ENCODE assay signal across 19 mouse cellular contexts in the genomic region with DNA sequence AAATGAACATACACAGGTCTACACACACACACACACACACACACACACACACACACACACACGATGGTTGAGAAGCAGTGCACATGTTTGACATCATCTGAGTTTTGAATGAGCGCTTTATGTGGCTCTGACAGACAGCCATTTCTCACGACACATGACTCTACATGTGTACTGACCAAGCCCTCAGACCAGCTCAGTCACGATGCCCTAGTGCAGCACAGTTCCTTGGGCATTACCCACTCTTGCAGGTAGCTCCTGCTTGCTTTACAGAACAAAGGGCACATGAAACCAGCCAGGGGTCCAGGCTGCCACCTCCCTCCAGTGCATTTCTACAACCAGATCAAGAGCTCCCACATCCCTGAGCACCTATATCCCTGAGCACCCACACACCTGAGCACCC. TPM values are rescaled to one million over a fixed set of nuclear protein-coding genes. Genes with fewer than 3 reads are reported as not detected.
A peak's percentile ranks its signal among the peaks of the same experiment; 100 is the strongest.
DNase-seq lines count a peak whose midpoint lies in the region; ATAC-seq lines count a peak whose summit lies in the region.
"Had no signal": no experiment of that assay in that cellular context is flagged by ENCODE, and none has a peak within 500 bp of the region (broad histone marks: within the 10 kb centered on the region; RNA-seq: fewer than 3 reads in every experiment).

No protein-coding gene starts in this region.

- H3K9ac ChIP-seq in embryonic facial prominence, embryonic 12.5 days: no peak overlapping the region
- H3K9ac ChIP-seq in heart, embryonic 15.5 days: peak overlapping the region; percentile 22; the same call in 1 of the 2 replicates
- H3K9ac ChIP-seq in lung, embryonic 15.5 days: no peak overlapping the region
- H3K9ac ChIP-seq in forebrain, embryonic 14.5 days (ENCODE audit: low read length): no peak overlapping the region
- H3K9ac ChIP-seq: forebrain, embryonic 15.5 days; hindbrain, embryonic 15.5 days; liver, embryonic 13.5 days; neural tube, embryonic 12.5 days had no signal

- no peaks in the 10 kb centered on the region for H3K36me3 ChIP-seq in embryonic facial prominence, embryonic 12.5 days
- H3K36me3 ChIP-seq in embryonic facial prominence, embryonic 10.5 days (replicated peaks): 0 out of 2 replicates have a peak, but pooled peaks cover 2% of the 10 kb centered on the region
- H3K36me3 ChIP-seq in heart, embryonic 15.5 days: no peaks in the 10 kb centered on the region
- H3K36me3 ChIP-seq in lung, embryonic 15.5 days: no peaks in the 10 kb centered on the region
- 0 out of 2 replicates have a peak, but pooled peaks cover 3% of the 10 kb centered on the region for H3K36me3 ChIP-seq in forebrain, embryonic 14.5 days (ENCODE audit: control insufficient read depth, insufficient read depth, low read length)
- H3K36me3 ChIP-seq: forebrain, embryonic 15.5 days; hindbrain, embryonic 15.5 days; liver, embryonic 13.5 days; neural tube, embryonic 12.5 days had no signal

- no peak for DNase-seq in embryonic facial prominence, embryonic 10.5 days (ENCODE audit: low spot score)
- no peak for DNase-seq in heart, adult 18-20 months
- no peak for DNase-seq in lung, postnatal 36 days
- no peak for DNase-seq in cerebellum, postnatal 10 days
- DNase-seq in forebrain, embryonic 14.5 days (ENCODE audit: low spot score): no peak
- DNase-seq: cerebellum, postnatal 14 days; liver, embryonic 13.5 days; thymus, postnatal 14 days had no signal

- H3K4me1 ChIP-seq in embryonic facial prominence, embryonic 12.5 days: no peaks in the 10 kb centered on the region
- H3K4me1 ChIP-seq in embryonic facial prominence, embryonic 10.5 days: peaks cover 44% of the 10 kb centered on the region
- H3K4me1 ChIP-seq in heart, embryonic 15.5 days (replicated peaks): peaks cover 44% of the 10 kb centered on the region
- H3K4me1 ChIP-seq in lung, embryonic 15.5 days: peaks cover 25% of the 10 kb centered on the region
- no peaks in the 10 kb centered on the region for H3K4me1 ChIP-seq in forebrain, embryonic 14.5 days (ENCODE audit: control insufficient read depth, insufficient read depth, low read length)

- H3K9me3 ChIP-seq in embryonic facial prominence, embryonic 12.5 days: no peaks in the 10 kb centered on the region
- H3K9me3 ChIP-seq in embryonic facial prominence, embryonic 10.5 days: no peaks in the 10 kb centered on the region
- no peaks in the 10 kb centered on the region for H3K9me3 ChIP-seq in heart, embryonic 15.5 days (replicated peaks)
- H3K9me3 ChIP-seq in lung, embryonic 15.5 days: no peaks in the 10 kb centered on the region
- no peaks in the 10 kb centered on the region for H3K9me3 ChIP-seq in forebrain, embryonic 14.5 days (replicated peaks; ENCODE audit: control insufficient read depth, low read length)
- H3K9me3 ChIP-seq: forebrain, embryonic 15.5 days; hindbrain, embryonic 15.5 days; liver, embryonic 13.5 days; neural tube, embryonic 12.5 days had no signal

- peak; percentile 50; the same call in 1 of the 2 replicates for ATAC-seq in embryonic facial prominence, embryonic 12.5 days (ENCODE audit: insufficient number of reproducible peaks, insufficient read depth, low FRiP score, low TSS enrichment)
- ATAC-seq in heart, embryonic 15.5 days (replicated peaks; ENCODE audit: insufficient number of reproducible peaks, insufficient read depth, low FRiP score, low read depth): no peak
- no peak for ATAC-seq in lung, embryonic 15.5 days (ENCODE audit: borderline replicate concordance, extremely low read depth, low FRiP score, low TSS enrichment)
- no peak for ATAC-seq in forebrain, embryonic 14.5 days
- ATAC-seq: forebrain, embryonic 15.5 days had no signal

- 0 out of 2 replicates have a peak overlapping the region, but pooled peaks have one; percentile 1 for H3K27ac ChIP-seq in embryonic facial prominence, embryonic 12.5 days
- no peak overlapping the region for H3K27ac ChIP-seq in embryonic facial prominence, embryonic 10.5 days (replicated peaks)
- H3K27ac ChIP-seq in heart, embryonic 15.5 days: peak overlapping the region; percentile 86
- H3K27ac ChIP-seq in lung, embryonic 15.5 days: peak overlapping the region; percentile 70; the same call in 1 of the 2 replicates
- H3K27ac ChIP-seq in forebrain, embryonic 14.5 days (ENCODE audit: low read depth, low read length): no peak overlapping the region
- H3K27ac ChIP-seq: forebrain, embryonic 15.5 days; hindbrain, embryonic 15.5 days; liver, embryonic 13.5 days; macrophage; neural tube, embryonic 12.5 days had no signal

- WGBS in embryonic facial prominence, embryonic 12.5 days: 91% methylated on average over 4 of the region's 4 CpGs
- WGBS in embryonic facial prominence, embryonic 10.5 days: 90% methylated on average over 4 of the region's 4 CpGs
- WGBS in heart, embryonic 15.5 days: 84% methylated on average over 4 of the region's 4 CpGs
- 79% methylated on average over 4 of the region's 4 CpGs for WGBS in lung, embryonic 15.5 days
- WGBS in forebrain, embryonic 14.5 days: 93% methylated on average over 4 of the region's 4 CpGs

- H3K4me2 ChIP-seq in embryonic facial prominence, embryonic 12.5 days (replicated peaks): no peak overlapping the region
- H3K4me2 ChIP-seq in heart, embryonic 15.5 days: no peak overlapping the region
- no peak overlapping the region for H3K4me2 ChIP-seq in lung, embryonic 15.5 days
- no peak overlapping the region for H3K4me2 ChIP-seq in forebrain, embryonic 14.5 days (ENCODE audit: low read length)
- H3K4me2 ChIP-seq: forebrain, embryonic 15.5 days; hindbrain, embryonic 15.5 days; liver, embryonic 13.5 days; midbrain, embryonic 11.5 days; neural tube, embryonic 12.5 days had no signal

- H3K4me3 ChIP-seq in embryonic facial prominence, embryonic 12.5 days: no peak overlapping the region
- no peak overlapping the region for H3K4me3 ChIP-seq in embryonic facial prominence, embryonic 10.5 days
- no peak overlapping the region for H3K4me3 ChIP-seq in heart, embryonic 15.5 days
- H3K4me3 ChIP-seq in lung, embryonic 15.5 days: no peak overlapping the region
- no peak overlapping the region for H3K4me3 ChIP-seq in forebrain, embryonic 14.5 days (ENCODE audit: low read depth, low read length)
- H3K4me3 ChIP-seq: erythroblast, embryonic 14.5 days; forebrain, embryonic 15.5 days; hindbrain, embryonic 15.5 days; liver, embryonic 13.5 days; neural tube, embryonic 12.5 days had no signal

- H3K27me3 ChIP-seq in embryonic facial prominence, embryonic 12.5 days: no peaks in the 10 kb centered on the region
- no peaks in the 10 kb centered on the region for H3K27me3 ChIP-seq in embryonic facial prominence, embryonic 10.5 days (replicated peaks; ENCODE audit: low read depth, poor library complexity, severe bottlenecking)
- no peaks in the 10 kb centered on the region for H3K27me3 ChIP-seq in heart, embryonic 15.5 days
- H3K27me3 ChIP-seq in lung, embryonic 15.5 days: no peaks in the 10 kb centered on the region
- H3K27me3 ChIP-seq in forebrain, embryonic 14.5 days (replicated peaks; ENCODE audit: control insufficient read depth, insufficient read depth, low read length): no peaks in the 10 kb centered on the region
- H3K27me3 ChIP-seq: forebrain, embryonic 15.5 days; hindbrain, embryonic 15.5 days; liver, embryonic 13.5 days; neural tube, embryonic 12.5 days had no signal

RNA-seq across cellular contexts. Expression of a gene that starts 27.7 kb away (rescaled TPM):
- 36.7 and 38.6 TPM in 2 replicates for polyA plus RNA-seq in embryonic facial prominence, embryonic 12.5 days (2016; fragmentation: Nextera tagmentation; extraction: Ambion mirVana)
- polyA plus RNA-seq in embryonic facial prominence, embryonic 10.5 days (2016; fragmentation: Nextera tagmentation; extraction: Ambion mirVana): 32.8 and 38.2 TPM in 2 replicates
- polyA plus RNA-seq in heart, embryonic 15.5 days (2015; fragmentation: Nextera tagmentation; extraction: Ambion mirVana): 85.3 and 94.4 TPM in 2 replicates
- 100 to 1,000 TPM in 1 of 2 experiments, 10 to 100 TPM in 1; 95.4 to 129 TPM for total RNA-seq in heart, adult 18-20 months (2021)
- 47.9 and 51.4 TPM in 2 replicates for polyA plus RNA-seq in lung, embryonic 15.5 days (2015; fragmentation: Nextera tagmentation; extraction: Ambion mirVana)
- polyA plus RNA-seq in forebrain, embryonic 14.5 days (2014; fragmentation: Nextera tagmentation; extraction: Ambion mirVana): 46.3 and 49.0 TPM in 2 replicates

RNA-seq across cellular contexts. Expression of a gene that starts 42.6 kb away (rescaled TPM):
- polyA plus RNA-seq in embryonic facial prominence, embryonic 12.5 days (2016; fragmentation: Nextera tagmentation; extraction: Ambion mirVana): 4.0 and 4.4 TPM in 2 replicates
- polyA plus RNA-seq in embryonic facial prominence, embryonic 10.5 days (2016; fragmentation: Nextera tagmentation; extraction: Ambion mirVana): 5.0 and 5.6 TPM in 2 replicates
- 1.8 and 2.9 TPM in 2 replicates for polyA plus RNA-seq in heart, embryonic 15.5 days (2015; fragmentation: Nextera tagmentation; extraction: Ambion mirVana)
- 1 to 10 TPM in 1 of 2 experiments, under 1 TPM in 1; 0.37 to 1.1 TPM for total RNA-seq in heart, adult 18-20 months (2021)
- polyA plus RNA-seq in lung, embryonic 15.5 days (2015; fragmentation: Nextera tagmentation; extraction: Ambion mirVana): 22.1 and 22.2 TPM in 2 replicates
- polyA plus RNA-seq in forebrain, embryonic 14.5 days (2014; fragmentation: Nextera tagmentation; extraction: Ambion mirVana): 3.0 and 4.6 TPM in 2 replicates
- total RNA-seq: monocyte, adult 5-6 weeks had no signal
- polyA plus RNA-seq: CD4-positive, CD25-positive, alpha-beta regulatory T cell, adult 4 months; erythroblast, embryonic 14.5 days; macrophage had no signal

Comparison
In these comparisons a context has a peak if more than half of its experiments do, and no peak if none do; other contexts are left out.
1. H3K27ac ChIP-seq: peak in embryonic facial prominence, embryonic 12.5 days (single experiment), heart, embryonic 15.5 days (single experiment) and lung, embryonic 15.5 days (single experiment); none in embryonic facial prominence, embryonic 10.5 days (single experiment) and forebrain, embryonic 14.5 days (single experiment).